Mouse (Mus musculus): ENCODE data around the gene Phactr1. TPM values are rescaled to one million over a fixed set of nuclear protein-coding genes. Genes with fewer than 3 reads are reported as not detected.

Phactr1 gene
- 1 to 10 TPM; 1.8 to 2.1 TPM for total RNA-seq (2021)
- long read RNA-seq, experiment 1 = 0 reads
- long read RNA-seq, experiment 2, partial matches to known transcripts = 2 of 4 reads
- long read RNA-seq, experiment 2, other reads (novel, unspliced or antisense) = 1 of 4 reads

DNA sequence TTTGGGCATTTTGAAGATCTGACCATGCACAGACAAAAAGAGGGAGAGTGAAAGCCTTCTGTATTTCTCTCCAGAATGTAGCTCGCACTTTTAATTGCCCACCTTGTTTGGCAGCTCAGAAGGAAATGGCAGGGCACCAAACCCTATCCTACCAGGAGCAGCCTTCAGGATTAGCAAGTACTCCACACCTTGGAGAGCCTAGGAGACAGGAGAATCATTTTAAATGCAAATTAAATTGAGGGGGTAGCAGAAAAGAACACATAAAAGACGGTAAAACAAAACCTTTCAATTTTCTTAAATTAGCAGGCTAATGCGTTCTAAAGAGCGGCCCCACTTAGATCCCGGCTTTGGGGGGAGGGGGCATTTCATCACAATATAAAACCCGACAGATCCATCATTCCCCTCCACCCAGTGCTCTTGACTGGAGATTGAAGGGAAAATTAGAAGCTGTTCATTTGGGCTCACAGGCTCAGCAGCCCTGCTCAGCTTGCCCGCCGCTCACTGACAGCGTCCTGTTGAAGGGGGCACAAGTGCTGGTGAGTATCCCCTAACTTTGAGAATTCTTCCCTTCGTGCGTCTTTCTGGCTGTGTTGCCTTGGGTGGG is at the start of gene Phactr1:
Gene Phactr1 (plus strand): TSS at position 233 of the 604 bp plus-strand sequence.
- no peak for DNase-seq

DNA sequence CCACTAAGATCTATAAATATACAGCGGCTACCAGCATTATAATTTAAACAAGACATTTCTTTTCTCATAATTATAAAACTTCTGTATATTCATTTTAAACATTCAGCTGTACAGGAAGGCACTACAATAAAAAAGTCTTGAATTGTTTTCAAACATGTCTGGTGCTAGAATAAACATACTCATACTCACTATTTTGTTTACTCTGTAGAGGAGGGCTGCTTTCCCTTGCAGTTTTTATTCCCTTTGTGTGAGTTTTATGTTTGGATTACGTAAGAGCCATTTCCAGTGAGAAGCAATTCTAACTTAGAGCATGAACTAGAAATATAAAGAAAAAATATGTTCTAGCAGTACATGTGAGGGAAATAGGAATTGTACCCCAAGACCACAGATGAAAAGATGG is 45.5 kb upstream of the Phactr1 start:
- DNase-seq = no peak

DNA sequence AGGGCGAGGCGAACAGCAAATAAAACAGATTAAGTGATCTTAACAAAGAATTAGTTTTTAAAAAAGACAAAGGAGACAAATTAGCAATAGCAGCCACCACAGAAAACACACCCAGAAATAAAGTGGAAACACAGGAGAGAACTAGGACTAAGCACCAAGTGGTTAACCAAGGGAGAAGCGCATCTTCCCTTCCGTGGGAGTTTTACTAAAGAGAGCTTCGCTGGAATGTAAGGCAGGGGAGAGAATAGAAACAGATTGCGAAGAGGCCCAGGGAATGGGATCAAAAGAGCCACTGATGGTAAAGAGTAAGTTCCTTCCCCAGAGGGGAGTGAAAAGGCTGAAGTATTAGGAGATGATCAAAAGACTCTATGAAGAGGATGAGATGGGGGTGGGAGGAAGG is 30.2 kb upstream of the Phactr1 start:
- DNase-seq = no peak

DNA sequence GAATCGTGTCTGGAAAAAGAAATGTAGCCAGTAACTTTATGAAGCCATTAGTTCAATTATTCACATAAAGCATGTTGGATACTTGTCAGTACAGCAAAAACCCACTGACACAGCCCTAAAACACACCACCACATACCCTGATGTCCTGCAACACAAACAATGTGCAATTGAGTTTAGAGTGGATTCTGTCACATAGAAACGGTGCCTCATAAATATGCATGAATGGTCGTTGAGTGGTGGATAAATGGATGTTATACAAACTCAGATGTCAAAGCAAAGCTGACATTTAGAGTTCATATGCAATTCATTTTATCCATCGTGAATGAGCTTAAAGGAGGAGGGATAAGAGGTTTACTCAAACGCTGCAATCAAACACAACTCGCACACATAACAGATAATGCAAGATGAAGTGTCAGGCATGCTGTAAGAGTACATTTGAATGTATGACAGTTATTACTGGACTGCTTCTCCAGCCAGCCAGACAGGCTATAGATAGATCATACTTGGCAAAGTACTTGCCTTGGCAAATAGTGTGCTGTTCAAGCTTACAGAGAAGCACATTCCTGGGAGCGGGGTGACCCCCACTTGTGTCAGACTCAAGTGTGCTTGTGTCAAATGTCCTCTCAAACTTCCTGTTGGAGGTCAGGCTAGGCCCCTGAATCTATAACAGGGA is 23.6 kb upstream of the Phactr1 start:
- no peak for DNase-seq

DNA sequence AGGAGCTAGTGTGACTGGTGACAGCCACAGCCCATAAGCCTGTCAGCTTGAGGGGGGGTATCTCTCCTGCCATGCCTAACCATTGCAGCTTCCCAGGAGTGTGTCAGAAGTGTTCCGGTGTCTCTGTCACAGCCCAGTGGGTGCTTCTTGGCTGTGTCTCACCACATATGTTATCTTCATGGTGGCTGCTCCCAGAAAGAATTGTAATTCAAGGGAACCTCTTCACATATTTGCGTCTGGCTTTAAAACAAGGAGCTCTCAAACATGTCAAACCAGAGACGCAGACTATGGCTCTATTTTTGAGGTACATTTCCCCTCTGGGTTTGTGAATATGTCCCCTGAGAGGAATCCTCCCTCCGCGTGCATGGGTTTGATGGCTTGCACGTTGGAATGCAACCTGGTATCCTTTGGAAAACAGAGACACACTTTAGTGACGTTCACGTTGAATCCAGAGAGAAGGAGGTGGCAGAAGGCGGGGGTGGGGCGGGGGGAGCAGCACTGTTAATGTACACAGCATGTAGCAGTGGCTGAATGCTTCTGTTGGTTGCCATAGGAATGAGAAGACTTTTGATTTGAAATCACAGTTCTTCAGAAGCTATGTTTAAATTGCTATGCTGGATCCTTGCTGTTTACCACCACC is 8.7 kb upstream of the Phactr1 start:
- DNase-seq = no peak

DNA sequence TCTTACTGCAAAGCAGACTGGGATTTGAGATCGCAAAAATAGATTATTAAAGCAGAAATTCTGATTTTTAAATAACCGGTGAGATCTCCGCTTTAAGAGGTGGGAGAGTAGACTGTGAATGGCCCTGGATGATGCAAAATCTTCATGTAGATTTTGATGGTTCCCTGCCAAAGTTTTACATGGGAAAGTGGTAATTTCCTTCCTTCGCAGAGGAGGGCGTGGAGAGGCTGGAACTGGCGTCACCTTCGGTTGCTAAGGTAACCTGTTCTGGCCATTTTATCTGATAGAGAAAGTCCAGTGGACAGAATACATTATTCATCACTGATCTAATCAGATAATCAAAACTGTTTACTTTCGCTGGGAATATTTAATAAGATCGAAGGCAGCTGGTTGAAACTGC is 876 bp downstream of the Phactr1 start:
- no peak for DNase-seq

DNA sequence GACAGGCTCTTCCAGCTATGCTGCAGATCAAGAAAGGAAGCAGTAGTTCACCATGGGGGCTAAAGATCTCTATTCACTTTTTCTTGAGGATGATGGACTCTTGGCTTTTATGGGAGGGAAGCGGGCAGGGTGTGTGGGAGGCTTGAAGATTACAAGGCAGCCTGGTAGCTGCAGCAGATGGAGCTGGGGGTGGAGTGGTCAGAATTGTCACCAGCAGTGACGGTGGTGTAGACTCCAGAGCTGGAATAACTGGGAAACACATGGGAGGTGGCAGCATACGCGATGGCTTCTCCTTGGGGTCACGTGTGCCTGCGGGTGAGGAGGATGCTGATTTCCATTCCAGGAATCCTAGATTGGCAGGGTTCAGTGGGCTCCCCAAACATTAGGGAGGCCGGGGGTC is 3.8 kb downstream of the Phactr1 start:
- no peak for DNase-seq

DNA sequence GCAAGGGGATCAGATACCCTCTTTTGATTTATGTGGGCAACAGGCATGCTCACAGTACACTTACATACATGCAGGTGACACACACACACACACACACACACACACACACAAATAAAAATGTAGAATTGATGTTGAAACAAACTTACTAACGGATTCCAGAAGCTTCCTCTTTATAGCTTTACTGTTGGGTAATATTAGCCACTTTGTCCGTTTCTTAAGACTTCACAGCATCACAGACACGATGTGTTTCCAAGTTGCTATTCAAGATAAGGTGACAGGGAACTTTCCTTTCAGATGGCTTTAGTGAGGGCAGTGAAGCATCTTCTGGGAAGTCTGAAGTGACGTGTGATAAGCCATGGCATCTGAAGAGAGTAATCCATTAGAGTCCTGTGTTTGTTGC is 11.8 kb downstream of the Phactr1 start:
- no peak for DNase-seq

DNA sequence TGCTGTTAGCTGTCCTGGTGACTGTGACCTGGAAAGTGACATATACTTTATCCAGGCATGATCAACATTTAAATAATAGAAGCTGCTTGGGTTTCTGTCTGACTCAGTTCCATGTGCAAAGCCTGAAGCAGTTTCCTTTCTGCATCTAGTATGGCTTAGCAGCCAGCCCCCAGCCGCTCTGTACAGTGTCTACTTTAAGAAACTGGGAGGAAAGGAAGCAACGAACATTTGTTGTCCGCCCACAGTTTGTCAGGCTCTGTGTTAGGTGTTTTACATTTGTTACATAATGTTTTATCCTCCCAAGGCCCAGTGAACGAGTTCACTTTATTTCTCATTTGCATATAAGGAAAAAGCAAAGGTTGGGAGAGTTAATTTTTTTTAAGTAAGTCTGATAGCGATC is 16.2 kb downstream of the Phactr1 start:
- DNase-seq = no peak

DNA sequence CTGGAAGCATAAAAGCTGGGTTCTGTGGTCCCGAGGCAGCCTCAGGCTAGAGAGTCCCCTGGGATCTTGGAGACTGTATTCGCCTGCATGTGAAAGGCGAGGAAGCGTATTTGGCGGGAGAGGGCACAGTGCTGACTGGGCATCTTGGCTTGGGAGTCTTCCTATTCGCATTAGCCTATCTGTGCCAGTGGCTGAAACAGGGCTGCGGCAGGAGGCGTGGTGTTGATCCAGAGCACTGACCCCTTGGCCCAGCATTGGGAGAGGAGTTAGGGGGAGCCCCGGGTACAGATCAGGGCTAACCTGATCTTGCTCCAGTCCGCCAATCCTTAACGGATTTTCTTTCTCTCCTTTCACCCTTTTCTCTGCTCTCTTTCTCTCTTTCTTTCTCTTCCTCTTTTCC is 28.7 kb downstream of the Phactr1 start:
- DNase-seq = no peak

DNA sequence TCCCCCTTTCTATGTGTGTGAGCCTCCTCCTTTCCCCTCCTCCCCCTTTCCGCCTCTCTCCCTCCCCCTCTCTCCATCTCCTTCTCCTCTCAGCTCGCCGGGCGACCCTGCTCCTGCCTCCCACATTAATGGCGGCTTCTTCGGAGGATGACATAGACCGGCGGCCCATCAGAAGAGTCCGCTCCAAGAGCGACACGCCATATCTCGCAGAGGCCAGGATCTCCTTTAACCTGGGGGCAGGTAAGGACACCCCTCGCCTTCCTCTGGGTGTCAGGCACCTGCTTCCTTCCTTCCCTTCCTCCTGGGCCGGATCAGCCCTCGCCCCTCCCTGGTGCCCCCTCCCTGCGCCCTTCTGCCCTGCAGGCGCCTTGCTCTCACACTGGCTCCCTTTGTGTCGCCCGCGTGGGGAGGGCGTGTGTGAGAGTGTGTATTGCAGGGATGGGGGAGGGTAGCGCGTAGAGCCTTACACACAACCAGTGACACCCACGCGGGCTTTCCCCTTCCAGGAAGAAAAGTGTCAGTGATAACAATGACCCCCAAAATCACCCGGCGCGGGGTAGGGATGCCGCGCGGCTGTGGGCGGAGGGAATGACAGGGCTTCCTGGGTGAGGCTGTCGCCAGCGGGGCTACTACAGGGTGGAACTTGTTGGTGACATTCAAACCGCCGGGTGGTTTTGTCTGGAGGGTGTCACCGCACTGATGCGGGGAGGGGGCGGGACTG is 29.3 kb downstream of the Phactr1 start:
- DNase-seq = no peak

DNA sequence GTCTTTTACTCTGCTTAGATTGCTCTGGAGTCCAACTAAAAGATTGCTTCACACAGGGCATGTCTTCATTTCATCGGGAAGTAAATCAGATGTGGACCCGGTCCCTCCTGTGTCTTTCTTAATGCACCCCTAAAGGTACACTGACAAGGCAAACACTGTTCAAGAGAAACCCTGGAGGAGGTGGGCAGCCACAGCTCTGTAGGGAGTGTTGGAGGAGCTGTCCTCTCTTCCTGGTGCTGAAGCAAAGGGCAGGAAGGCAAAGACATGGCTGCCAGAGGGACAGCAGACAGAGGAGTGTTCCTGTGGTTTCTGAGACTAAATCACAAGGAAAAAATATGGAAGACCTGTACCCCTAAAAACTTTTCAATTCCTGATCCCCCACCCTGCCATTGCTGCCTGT is 31.1 kb downstream of the Phactr1 start:
- DNase-seq = no peak

DNA sequence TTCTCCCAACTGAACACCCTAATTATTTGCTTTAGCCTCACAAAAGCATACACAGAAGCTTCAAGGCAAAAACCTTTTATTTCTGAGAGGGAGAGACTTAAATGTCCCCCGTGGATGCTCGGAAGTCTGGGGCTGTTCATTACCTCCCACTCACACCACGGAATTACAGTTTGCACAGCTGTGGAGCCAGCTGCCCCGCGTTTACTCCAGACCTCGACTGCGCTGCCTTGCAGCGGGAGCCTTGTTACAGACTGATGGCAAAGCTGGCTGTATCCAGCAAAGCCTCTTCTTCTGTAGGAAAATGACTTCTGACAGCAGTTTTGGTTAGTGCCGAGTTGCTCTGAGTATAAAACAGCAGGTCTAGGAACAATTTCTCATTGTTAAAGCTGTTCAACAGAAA is 39.0 kb downstream of the Phactr1 start:
- DNase-seq = no peak

DNA sequence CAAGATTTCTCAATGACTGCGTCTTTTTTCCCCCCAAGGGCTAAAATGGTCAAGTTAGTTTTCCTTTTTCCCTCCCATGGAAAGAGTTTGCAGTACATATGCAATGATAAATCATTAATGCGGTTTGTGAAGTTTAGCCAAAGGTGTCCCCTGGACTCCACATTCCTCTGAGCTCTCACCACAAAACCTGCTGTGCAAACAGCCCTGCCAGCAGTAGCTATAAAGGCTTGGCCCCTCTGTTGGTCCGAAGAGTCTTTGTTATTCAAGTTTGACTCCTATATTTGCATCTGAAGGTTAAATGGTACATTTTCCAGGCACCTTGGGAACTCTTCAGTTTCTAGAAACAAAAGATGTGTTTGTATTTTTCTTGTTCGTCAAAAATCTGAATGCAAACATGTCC is 39.7 kb downstream of the Phactr1 start:
- DNase-seq = no peak

DNA sequence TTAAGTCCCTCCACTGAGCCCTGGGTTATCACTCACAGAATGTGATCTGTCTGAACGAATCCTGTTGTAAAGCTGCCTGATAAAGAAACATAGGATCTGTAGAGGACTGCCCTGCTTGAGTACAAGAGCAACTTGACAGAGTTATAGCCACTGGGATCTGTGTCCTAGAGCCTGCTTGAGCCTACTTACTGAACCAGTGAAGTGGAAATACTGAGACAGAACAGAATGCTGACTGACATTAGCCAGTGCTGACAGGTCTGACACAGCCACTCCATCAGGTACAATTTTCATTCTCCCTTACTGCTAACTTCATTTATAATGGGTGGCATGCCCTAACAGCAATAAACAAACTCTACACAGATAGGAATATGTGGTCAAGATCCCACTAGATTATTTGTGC is 40.2 kb downstream of the Phactr1 start:
- DNase-seq = no peak

DNA sequence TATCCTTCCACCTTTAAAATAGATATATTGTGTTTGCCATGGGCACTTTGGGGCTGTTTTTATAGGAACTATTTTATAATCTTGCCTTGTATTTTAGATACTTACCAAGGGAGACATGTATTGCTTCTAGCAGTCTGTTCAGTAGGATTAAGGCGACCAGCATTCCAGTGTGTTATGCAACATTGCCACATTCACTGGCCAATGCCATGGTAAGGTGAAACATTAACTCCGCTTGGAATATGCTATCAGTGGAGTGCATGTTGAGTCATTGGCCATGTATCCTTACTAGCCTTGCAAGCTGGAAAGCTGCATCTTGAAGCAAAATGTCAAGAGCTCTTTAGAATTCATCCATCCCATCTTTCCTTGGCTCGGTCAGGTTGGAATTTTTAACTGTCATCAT is 43.6 kb downstream of the Phactr1 start:
- no peak for DNase-seq

DNA sequence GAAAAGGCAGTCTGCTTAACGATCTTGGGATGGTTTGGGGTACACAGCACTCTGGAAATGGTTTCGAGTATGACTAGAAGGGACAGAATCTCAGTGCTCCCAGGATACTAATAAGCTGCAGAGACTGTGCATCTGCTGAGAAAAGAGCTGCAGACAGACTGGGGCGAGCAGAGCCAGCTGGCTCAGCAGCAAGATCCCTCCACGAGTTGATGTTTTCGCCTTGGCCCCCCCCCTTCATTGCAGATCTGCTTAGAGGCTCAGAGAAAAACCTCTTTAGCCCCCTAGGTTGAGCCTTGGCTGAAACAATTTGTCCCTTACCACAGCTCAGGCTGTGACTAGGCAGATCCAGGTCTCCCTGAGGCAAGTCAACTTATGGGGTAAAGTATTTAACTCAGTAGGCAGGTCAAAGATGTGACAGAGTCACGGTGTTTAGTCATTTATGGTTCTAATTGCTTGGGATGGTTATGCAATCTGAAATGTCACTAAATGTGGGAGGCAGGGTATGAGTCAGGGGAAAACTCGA is 45.3 kb downstream of the Phactr1 start:
- DNase-seq = peak; percentile 23

DNA sequence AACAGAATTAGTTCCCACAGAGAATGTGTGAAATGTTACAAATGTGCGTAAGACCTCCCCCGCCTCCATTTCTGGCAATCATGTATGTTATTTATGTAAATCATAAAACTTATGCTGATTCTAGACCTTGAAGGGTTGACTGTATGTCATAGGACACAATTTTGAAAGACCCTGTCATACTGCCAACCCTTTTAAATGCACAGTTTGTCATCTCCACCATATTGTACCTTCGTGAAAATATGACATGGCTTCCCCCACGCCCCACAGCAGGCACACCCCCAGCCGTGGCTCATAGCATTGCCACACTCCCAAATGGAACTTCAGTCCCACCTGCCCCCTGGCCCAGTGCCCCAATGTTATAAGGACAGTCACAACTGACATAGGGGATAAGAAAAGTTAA is 57.1 kb downstream of the Phactr1 start:
- no peak for DNase-seq

DNA sequence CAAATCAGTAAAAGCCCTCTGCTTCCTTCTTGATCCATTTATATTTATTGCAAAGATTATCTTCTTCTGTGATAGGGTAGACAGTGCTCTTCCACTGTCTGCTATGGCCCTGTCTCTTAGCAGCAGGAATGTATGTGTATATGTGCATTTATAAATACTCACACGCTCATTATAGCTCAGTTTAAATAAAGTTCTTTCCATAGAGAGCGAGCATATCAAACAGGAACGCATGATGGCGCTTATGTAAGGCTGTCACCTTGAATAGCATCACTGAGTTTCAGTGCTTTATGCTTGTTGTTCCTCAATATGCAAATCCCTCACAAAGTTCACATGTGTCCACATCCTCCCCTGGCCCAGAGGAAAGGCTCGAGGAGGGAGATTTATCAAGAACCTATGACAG is 57.7 kb downstream of the Phactr1 start:
- DNase-seq = no peak

DNA sequence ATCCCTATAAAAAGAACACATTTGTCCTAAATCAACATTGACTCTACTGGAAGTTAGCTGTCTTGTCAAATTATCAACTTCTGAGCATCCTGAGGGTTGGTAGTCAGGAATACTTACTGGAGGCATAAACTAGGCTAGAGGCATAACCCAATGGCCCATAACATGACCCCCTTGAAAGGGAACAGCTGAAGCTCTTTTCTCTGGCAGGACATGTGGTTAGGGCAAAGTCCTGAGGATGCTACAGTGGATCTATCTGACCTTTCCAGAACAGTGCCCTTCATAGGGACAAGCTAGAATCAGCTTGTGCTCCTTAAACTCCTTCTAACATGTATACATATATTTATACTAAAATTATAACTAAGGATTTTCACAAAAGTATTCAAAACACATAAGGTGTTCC is 61.8 kb downstream of the Phactr1 start:
- DNase-seq = no peak

DNA sequence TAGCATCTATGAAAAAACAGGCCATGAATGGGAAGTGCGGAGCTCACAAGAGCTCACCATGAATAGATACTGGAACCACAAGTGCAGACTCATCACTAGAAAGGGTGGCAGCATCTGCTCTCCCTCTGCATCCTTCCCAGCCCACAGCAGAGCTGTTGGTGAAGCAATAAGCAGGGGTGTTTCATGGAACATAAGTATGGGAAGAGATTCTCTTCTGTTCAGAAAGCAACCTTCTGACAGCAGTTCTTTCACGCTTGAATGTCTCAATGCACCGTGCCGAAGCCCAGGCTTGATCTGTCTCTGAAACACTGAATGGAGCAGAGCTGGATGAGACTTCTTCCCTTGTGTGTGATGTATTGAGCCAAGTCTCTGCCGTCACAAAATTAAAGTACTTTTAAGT is 64.0 kb downstream of the Phactr1 start:
- DNase-seq = no peak

DNA sequence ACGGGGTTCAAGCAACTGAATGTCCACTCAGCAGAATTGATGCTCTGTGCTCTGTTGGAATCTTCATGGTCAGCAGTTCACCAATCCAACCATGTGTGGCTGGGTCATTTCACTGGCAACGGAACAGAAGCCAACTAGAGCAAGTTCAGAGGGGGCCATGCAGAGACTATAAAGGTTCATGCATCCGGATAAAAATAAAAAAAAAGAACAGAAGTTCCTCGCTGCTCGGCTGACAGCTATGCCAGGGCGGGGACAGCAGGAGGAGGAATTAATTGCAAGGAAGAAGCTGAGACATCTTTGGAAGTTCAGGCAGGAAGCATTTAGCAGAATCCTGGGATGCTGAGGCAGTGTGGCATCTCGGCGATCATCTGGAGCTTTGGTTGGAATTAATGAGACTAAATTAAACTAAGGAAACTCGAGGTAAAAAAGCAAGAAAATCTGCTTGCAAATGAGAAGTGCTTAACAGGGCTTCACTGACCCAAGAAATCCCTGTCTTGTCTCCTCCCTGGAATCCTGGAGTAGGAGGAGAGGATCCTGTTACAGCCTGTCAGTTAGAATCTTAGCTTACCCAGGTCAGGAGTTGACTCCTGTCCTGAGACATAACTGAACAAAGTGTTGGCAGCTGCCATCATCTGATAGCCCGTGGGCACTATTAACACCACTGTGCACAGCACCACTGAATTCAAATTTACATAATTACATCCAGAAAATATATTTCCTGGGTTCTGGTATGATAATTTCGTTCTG is 77.4 kb downstream of the Phactr1 start:
- DNase-seq = no peak
